Mouse (Mus musculus): Measurements from ENCODE around the gene Il33. TPM values are rescaled to one million over a fixed set of nuclear protein-coding genes. Genes with fewer than 3 reads are reported as not detected.

Gene Il33
- polyA plus RNA-seq, 1 experiment, result 3.3 TPM

GRCm38 (mm10) chr19:29955454-29955853 lies 30.5 kb downstream of the Il33 start:
- H3K27me3 ChIP-seq (ENCODE audit: control insufficient read depth, insufficient read depth, low read length), result no peaks in the 10 kb centered on the region
- 93% methylated on average over 2 of the region's 2 CpGs for WGBS
- H3K27ac ChIP-seq (ENCODE audit: control insufficient read depth, insufficient read depth, low read length), result no peak overlapping the region
- TF ChIP-seq POLR2A (IDR thresholded peaks at IDR 0.05; ENCODE audit: control insufficient read depth, extremely low read depth, insufficient read depth, low read length, poor library complexity), result no peak
- no peak for TF ChIP-seq CTCF (IDR thresholded peaks at IDR 0.05; ENCODE audit: borderline replicate concordance, control insufficient read depth, extremely low read depth, insufficient read depth, low read length, poor library complexity)
- H3K4me3 ChIP-seq (ENCODE audit: control insufficient read depth, insufficient read depth, low read length), result no peak overlapping the region
- no peak for DNase-seq
- H3K4me1 ChIP-seq (replicated peaks; ENCODE audit: control insufficient read depth, insufficient read depth, low read length), result no peaks in the 10 kb centered on the region
- H3K36me3 ChIP-seq (ENCODE audit: control insufficient read depth, insufficient read depth, low read length), result no peaks in the 10 kb centered on the region

DNA sequence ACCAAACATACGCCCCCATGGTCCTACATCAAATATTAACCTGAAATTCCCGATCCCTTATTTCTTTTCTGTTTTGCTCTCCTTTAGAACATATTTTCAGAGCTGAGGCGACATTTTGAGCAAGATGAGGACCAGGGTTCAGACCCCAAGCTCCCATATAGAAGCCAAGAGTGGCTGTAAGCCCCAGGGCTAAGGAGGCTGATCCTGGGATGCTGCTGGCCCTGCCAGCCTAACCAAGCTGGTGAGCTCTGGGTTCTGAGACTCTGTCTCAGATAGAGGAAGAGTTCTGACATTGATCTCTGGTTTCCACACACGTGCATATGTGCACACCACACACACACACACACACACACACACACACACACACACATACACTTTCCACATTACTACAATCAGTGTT lies 36.0 kb downstream of the Il33 start:
- no peak overlapping the region for H3K27ac ChIP-seq (ENCODE audit: control insufficient read depth, insufficient read depth, low read length)
- H3K27me3 ChIP-seq (ENCODE audit: control insufficient read depth, insufficient read depth, low read length), result no peaks in the 10 kb centered on the region
- no peaks in the 10 kb centered on the region for H3K36me3 ChIP-seq (ENCODE audit: control insufficient read depth, insufficient read depth, low read length)
- no peak for DNase-seq
- H3K4me3 ChIP-seq (ENCODE audit: control insufficient read depth, insufficient read depth, low read length), result no peak overlapping the region
- no peak for TF ChIP-seq POLR2A (IDR thresholded peaks at IDR 0.05; ENCODE audit: control insufficient read depth, extremely low read depth, insufficient read depth, low read length, poor library complexity)
- no peak for TF ChIP-seq CTCF (IDR thresholded peaks at IDR 0.05; ENCODE audit: borderline replicate concordance, control insufficient read depth, extremely low read depth, insufficient read depth, low read length, poor library complexity)
- no peaks in the 10 kb centered on the region for H3K4me1 ChIP-seq (replicated peaks; ENCODE audit: control insufficient read depth, insufficient read depth, low read length)
- WGBS, result 89% methylated on average over 4 of the region's 4 CpGs

DNA sequence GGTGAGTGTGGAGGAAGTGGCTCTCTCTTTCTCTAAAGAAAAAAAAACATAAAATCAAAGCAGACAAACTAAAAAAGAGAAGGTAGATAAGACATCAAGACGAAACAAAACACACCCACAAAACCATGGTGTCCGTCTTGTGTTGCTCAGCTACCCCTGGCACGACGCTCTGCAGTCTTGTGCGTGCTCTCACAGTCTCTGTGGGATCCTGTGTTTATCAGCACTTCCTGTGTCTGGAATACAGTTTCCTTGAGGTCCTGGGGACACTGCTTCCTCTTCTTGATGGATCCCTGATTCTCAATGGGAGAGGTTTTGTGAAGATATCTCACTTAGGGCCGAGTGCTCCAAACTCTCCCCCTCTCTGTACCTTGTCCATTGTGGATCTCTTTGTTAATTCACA lies 36.9 kb downstream of the Il33 start:
- no peak for TF ChIP-seq POLR2A (IDR thresholded peaks at IDR 0.05; ENCODE audit: control insufficient read depth, extremely low read depth, insufficient read depth, low read length, poor library complexity)
- TF ChIP-seq CTCF (IDR thresholded peaks at IDR 0.05; ENCODE audit: borderline replicate concordance, control insufficient read depth, extremely low read depth, insufficient read depth, low read length, poor library complexity), result no peak
- 59% methylated on average over 6 of the region's 6 CpGs for WGBS
- no peak for DNase-seq
- H3K4me3 ChIP-seq (ENCODE audit: control insufficient read depth, insufficient read depth, low read length), result no peak overlapping the region
- H3K27me3 ChIP-seq (ENCODE audit: control insufficient read depth, insufficient read depth, low read length), result no peaks in the 10 kb centered on the region
- no peak overlapping the region for H3K27ac ChIP-seq (ENCODE audit: control insufficient read depth, insufficient read depth, low read length)
- H3K36me3 ChIP-seq (ENCODE audit: control insufficient read depth, insufficient read depth, low read length), result no peaks in the 10 kb centered on the region
- no peaks in the 10 kb centered on the region for H3K4me1 ChIP-seq (replicated peaks; ENCODE audit: control insufficient read depth, insufficient read depth, low read length)

DNA sequence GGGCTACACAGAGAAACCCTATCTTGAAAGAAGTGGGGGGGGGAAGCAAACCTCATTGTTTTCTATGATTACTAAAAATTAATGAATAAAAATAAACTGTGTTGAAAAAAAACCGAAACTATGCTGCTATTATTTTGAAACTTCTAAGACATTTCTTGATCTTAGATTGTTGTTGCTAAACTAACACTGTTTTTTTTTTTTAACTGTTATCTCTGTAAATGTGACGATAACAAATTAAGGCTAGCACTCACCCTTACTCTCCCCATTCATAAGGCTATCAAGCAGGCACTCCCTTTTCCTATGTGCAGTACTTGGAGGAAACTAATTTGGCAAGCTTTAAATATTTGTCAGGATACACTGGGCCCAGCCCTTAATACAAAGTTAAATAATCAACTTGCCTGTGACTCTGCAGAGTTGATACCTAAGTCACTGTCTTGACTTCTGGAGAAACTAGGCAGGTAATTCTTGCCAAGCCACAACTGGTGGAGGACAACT lies 38.7 kb downstream of the Il33 start:
- DNase-seq, result no peak
- WGBS, result 90% methylated on average over 2 of the region's 2 CpGs
- no peak overlapping the region for H3K27ac ChIP-seq (ENCODE audit: control insufficient read depth, insufficient read depth, low read length)
- no peaks in the 10 kb centered on the region for H3K36me3 ChIP-seq (ENCODE audit: control insufficient read depth, insufficient read depth, low read length)
- H3K27me3 ChIP-seq (ENCODE audit: control insufficient read depth, insufficient read depth, low read length), result no peaks in the 10 kb centered on the region
- no peak overlapping the region for H3K4me3 ChIP-seq (ENCODE audit: control insufficient read depth, insufficient read depth, low read length)
- H3K4me1 ChIP-seq (replicated peaks; ENCODE audit: control insufficient read depth, insufficient read depth, low read length), result no peaks in the 10 kb centered on the region
- no peak for TF ChIP-seq CTCF (IDR thresholded peaks at IDR 0.05; ENCODE audit: borderline replicate concordance, control insufficient read depth, extremely low read depth, insufficient read depth, low read length, poor library complexity)
- TF ChIP-seq POLR2A (IDR thresholded peaks at IDR 0.05; ENCODE audit: control insufficient read depth, extremely low read depth, insufficient read depth, low read length, poor library complexity), result no peak

- WGBS, result 96% methylated on average over 3 of the region's 3 CpGs
- H3K4me3 ChIP-seq (ENCODE audit: control insufficient read depth, insufficient read depth, low read length), result no peak overlapping the region
- H3K36me3 ChIP-seq (ENCODE audit: control insufficient read depth, insufficient read depth, low read length), result no peaks in the 10 kb centered on the region
- H3K27me3 ChIP-seq (ENCODE audit: control insufficient read depth, insufficient read depth, low read length), result no peaks in the 10 kb centered on the region
- no peak overlapping the region for H3K27ac ChIP-seq (ENCODE audit: control insufficient read depth, insufficient read depth, low read length)
- no peaks in the 10 kb centered on the region for H3K4me1 ChIP-seq (replicated peaks; ENCODE audit: control insufficient read depth, insufficient read depth, low read length)
- DNase-seq, result no peak
- TF ChIP-seq POLR2A (IDR thresholded peaks at IDR 0.05; ENCODE audit: control insufficient read depth, extremely low read depth, insufficient read depth, low read length, poor library complexity) (no peak), CTCF (IDR thresholded peaks at IDR 0.05; ENCODE audit: borderline replicate concordance, control insufficient read depth, extremely low read depth, insufficient read depth, low read length, poor library complexity) (no peak)
Observed at GRCm38 (mm10) chr19:29967960-29968359, 43.0 kb downstream of the Il33 start.

DNA sequence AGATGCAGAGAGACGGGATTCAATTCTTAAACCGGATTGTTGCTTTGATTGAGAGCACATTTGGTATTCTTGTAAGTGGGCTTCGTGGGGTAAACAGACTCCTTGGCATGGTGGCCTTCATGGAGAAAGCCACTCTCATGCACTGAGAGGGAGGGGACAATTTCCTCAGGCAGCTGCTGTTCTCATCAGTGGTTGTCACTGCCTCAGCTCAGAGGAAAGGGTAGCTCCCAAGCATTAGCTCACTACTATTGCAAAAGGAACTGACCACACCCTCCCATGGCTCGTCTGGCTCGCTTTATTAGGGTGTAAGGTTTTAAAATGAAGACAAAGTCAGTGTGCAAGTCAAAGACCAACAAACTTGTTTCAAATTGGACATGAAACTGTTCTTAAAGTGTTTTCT lies 48.5 kb downstream of the Il33 start:
- no peaks in the 10 kb centered on the region for H3K27me3 ChIP-seq (ENCODE audit: control insufficient read depth, insufficient read depth, low read length)
- DNase-seq, result no peak
- H3K4me1 ChIP-seq (replicated peaks; ENCODE audit: control insufficient read depth, insufficient read depth, low read length), result no peaks in the 10 kb centered on the region
- no peaks in the 10 kb centered on the region for H3K36me3 ChIP-seq (ENCODE audit: control insufficient read depth, insufficient read depth, low read length)
- H3K27ac ChIP-seq (ENCODE audit: control insufficient read depth, insufficient read depth, low read length), result no peak overlapping the region
- no peak for TF ChIP-seq POLR2A (IDR thresholded peaks at IDR 0.05; ENCODE audit: control insufficient read depth, extremely low read depth, insufficient read depth, low read length, poor library complexity)
- no peak for TF ChIP-seq CTCF (IDR thresholded peaks at IDR 0.05; ENCODE audit: borderline replicate concordance, control insufficient read depth, extremely low read depth, insufficient read depth, low read length, poor library complexity)
- H3K4me3 ChIP-seq (ENCODE audit: control insufficient read depth, insufficient read depth, low read length), result no peak overlapping the region
- whole genome bisulfite sequencing, result 82% methylated on average over 5 of the region's 5 CpGs

DNA sequence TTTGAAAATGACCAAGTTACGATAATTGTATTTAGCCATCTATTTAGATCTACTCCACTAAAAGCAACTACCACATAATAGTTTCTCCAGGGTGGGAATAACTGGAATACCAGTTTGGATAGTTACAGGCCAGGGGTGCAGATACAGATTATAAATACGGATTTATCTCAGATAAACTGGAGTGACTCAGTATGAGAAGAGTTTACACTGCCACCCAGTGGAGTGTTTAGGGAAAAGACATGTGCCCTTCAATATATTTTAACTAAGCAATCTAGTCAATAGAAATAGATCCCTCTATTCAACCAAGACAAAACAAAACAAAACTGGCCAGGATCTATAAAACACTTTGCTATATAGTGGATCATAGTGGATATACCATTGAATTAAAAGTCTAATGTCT lies 53.9 kb downstream of the Il33 start:
- 56% methylated on average over 2 of the region's 2 CpGs for WGBS
- H3K4me3 ChIP-seq (ENCODE audit: control insufficient read depth, insufficient read depth, low read length), result no peak overlapping the region
- DNase-seq, result no peak
- no peaks in the 10 kb centered on the region for H3K27me3 ChIP-seq (ENCODE audit: control insufficient read depth, insufficient read depth, low read length)
- no peak for TF ChIP-seq POLR2A (IDR thresholded peaks at IDR 0.05; ENCODE audit: control insufficient read depth, extremely low read depth, insufficient read depth, low read length, poor library complexity)
- no peaks in the 10 kb centered on the region for H3K4me1 ChIP-seq (replicated peaks; ENCODE audit: control insufficient read depth, insufficient read depth, low read length)
- H3K27ac ChIP-seq (ENCODE audit: control insufficient read depth, insufficient read depth, low read length), result no peak overlapping the region
- H3K36me3 ChIP-seq (ENCODE audit: control insufficient read depth, insufficient read depth, low read length), result no peaks in the 10 kb centered on the region

Measured in thymus, adult 2 months (tissue).